Mouse (Mus musculus) stomach, adult 2 months (tissue): ENCODE measurements around the gene Stoml1. TPM values are rescaled to one million over a fixed set of nuclear protein-coding genes. Genes with fewer than 3 reads are reported as not detected.

Experiments
- polyA plus RNA-seq: library from polyadenylated mRNA; depleted of rRNA; stranded (reverse); fragments of >200 nt; gene quantifications from 2 replicates; pipeline ENCODE4 v1.2.3, GENCODE M21; 2012; rRNA removed

Gene Stoml1
- 11.1 and 16.6 TPM in 2 replicates for polyA plus RNA-seq

DNA sequence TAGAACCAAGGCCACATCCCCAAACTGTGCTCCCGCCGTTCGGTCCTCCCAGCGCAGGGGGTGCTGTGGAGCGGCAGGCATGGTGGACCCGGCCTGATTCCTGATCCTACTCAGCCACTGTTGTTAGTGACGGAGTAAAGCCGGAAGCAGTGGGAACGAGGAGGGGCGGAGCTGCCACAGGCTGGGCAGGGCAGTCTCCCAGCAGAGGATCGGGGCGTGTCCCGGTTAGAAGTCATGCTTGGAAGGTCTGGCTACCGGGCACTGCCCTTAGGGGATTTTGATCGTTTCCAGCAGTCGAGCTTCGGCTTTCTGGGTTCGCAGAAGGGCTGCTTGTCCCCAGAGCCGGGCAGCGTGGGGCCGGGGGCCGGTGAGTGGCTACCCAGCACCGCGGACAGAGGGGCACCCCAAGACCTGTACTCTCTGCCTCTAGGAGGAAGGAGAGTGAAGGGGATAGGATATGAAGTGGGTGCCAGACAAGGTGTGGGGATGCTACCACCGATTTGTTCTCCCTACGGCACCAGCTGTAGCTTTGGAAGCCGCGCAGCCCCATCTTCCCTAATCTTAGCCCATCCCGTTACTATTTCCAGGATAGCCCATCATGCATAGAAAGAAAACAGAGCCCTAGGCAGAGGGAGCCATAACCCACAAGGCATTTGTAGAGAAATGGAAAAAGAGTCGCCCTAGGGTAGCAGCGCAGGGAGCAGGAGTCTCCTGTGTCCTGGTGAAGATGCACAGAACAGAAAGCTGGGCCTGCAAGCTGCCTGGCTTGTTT is at the start of gene Stoml1:
Stoml1 (plus strand) TSS at position 132 of the 772 bp plus-strand sequence.

DNA sequence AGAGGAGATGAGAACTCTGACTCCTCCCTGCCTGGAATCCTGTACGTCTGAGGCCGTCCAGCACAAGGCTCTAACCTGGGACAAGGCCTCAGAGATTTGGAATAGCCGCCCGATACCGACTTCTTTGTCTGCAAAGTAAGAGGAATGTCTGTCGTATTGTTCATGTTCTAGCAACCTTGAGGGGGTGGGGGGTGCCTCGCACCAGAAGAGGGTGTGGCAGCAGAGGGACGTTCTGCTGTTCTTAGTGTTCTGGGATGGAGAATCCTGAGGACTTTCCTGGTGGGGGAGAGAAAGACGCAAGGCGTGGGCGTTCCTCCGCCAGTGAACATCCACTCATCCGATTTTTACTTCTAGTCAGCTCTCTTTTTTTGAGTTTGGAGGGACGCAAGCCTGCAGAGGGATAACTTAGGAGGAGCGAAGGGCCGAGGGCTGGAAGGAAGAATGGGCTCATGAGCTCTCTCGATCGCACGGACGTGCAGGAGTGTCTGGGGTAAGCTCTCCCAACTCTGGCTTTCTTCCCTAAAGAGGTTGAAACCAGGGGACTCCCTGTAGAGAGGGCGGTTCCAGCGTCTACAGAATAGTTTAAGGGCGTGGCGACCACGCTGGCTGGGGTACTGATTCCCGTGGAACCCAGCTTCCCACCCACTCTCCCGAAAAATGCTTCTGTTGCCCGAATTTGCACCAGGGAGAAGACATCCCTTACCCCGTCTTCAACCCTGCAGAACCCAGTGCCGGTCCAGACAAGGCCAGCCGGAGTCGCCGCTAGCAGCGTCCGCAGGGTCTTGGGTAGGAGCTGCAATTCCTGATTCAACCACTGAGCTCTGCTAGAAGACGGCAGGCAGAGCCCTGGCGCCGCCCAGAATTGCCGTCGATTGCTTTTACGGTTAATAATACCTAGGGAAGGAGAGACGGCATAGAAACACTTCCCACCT is 49.2 kb upstream of the Stoml1 start, which contains the start of the genes Islr and Islr2:
Islr (minus strand) TSS at position 791 of the 932 bp plus-strand sequence.
Islr2 (minus strand) TSS at position 804 of the 932 bp plus-strand sequence.

DNA sequence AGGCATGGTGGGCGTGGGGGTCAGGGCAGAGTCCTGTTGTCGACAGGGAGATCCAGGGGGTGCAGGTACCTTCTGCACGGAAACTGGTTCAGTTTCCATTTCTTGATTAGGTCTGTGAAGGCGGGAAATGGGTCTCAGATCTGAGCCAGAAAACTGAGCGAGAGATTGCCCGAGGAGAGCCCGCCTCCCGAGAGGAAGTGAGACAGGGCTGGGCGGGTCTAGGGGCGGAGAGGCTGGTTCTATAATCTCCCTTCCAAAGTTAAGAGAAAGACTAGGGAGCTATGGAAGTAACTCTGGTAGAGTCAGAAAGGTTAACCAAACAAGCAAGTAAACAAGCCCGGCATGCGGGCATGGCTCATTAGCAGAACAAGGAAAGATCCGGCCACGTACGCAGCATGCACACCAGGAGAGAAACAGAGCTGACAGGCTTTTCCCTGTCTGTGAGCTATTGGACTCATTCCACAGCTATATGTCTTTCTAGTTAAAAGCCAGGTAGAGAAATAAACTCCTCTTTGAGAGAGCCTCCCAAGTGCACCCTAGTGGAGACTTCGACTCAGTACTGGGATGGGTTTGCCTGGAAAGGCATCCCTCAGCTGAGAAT is 3.3 kb upstream of the Stoml1 start, which contains the start of gene Pml:
Pml (minus strand) TSS at position 195 of the 601 bp plus-strand sequence.

Other genes with a start within 250 kb of the Stoml1 start
- 0.85 and 0.94 TPM in 2 replicates for gene Cyp11a1, start 246.8 kb upstream of the Stoml1 start, polyA plus RNA-seq
- gene Stra6, start 189.4 kb upstream of the Stoml1 start, polyA plus RNA-seq, result 0.73 and 1.2 TPM in 2 replicates
- 0.05 and 0.06 TPM in 2 replicates for gene Ccdc33, start 134.3 kb upstream of the Stoml1 start, polyA plus RNA-seq
- gene Islr, start 48.9 kb upstream of the Stoml1 start, polyA plus RNA-seq, result 67.9 and 69.9 TPM in 2 replicates
- 0.58 and 1.2 TPM in 2 replicates for gene Islr2, start 48.8 kb upstream of the Stoml1 start, polyA plus RNA-seq
- 11.7 and 14.1 TPM in 2 replicates for gene Pml, start 3.4 kb upstream of the Stoml1 start, polyA plus RNA-seq
- 43.6 and 64.2 TPM in 2 replicates for gene Loxl1, start 60.0 kb downstream of the Stoml1 start, polyA plus RNA-seq
- not detected in 2 replicates for gene Tbc1d21, start 117.3 kb downstream of the Stoml1 start, polyA plus RNA-seq
- gene Insyn1, start 235.4 kb downstream of the Stoml1 start, polyA plus RNA-seq, result 3.0 and 3.2 TPM in 2 replicates